Mouse (Mus musculus) intestine, postnatal 0 days (tissue): Measurements from ENCODE around the gene B3galt4. TPM values are rescaled to one million over a fixed set of nuclear protein-coding genes. Genes with fewer than 3 reads are reported as not detected.

Source experiments
- ATAC-seq: fragments of 200-750 bp; cut with Nextera tagmentation; 2 replicates; pipeline ENCODE4 v1.8.0; 2017; ENCODE audit warnings: mild to moderate bottlenecking, moderate TSS enrichment, moderate library complexity
- H3K27ac ChIP-seq: fragments of 300-500 bp; sonication (generic); 2 replicates; pipeline ENCODE4 v1.5.1; 2014; ENCODE audit warnings: mild to moderate bottlenecking, low read depth, low read length, moderate library complexity
- H3K27me3 ChIP-seq: fragments of 300-500 bp; sonication (generic); replicated peaks from 2 replicates; pipeline ENCODE4 v1.6.1; 2014; ENCODE audit warnings: low read length, mixed read lengths; ENCODE audit not compliant: control insufficient read depth, insufficient read depth
- H3K36me3 ChIP-seq: fragments of 300-500 bp; sonication (generic); 2 replicates; pipeline ENCODE4 v1.6.1; 2014; ENCODE audit warnings: mild to moderate bottlenecking, moderate library complexity; ENCODE audit not compliant: control insufficient read depth, insufficient read depth
- H3K4me1 ChIP-seq: fragments of 300-500 bp; sonication (generic); replicated peaks from 2 replicates; pipeline ENCODE4 v1.6.1; 2014; ENCODE audit warnings: antibody characterized with exemption, low read length, mixed read lengths; ENCODE audit not compliant: control insufficient read depth, insufficient read depth
- H3K4me2 ChIP-seq: fragments of 300-500 bp; sonication (generic); replicated peaks from 2 replicates; pipeline ENCODE4 v1.6.1; 2014; ENCODE audit warnings: low read depth, mild to moderate bottlenecking, moderate library complexity
- H3K4me3 ChIP-seq: fragments of 300-500 bp; sonication (generic); 2 replicates; pipeline ENCODE4 v1.5.1; 2014; ENCODE audit warnings: low read depth, low read length
- H3K9ac ChIP-seq: fragments of 300-500 bp; sonication (generic); 2 replicates; pipeline ENCODE4 v1.6.1; 2014; ENCODE audit warnings: mild to moderate bottlenecking, low read depth, low read length
- H3K9me3 ChIP-seq: fragments of 300-500 bp; sonication (generic); 2 replicates; pipeline ENCODE4 v1.6.1; 2016; ENCODE audit warnings: mixed run types; ENCODE audit not compliant: control insufficient read depth
- CTCF ChIP-seq: sonication (generic); IDR thresholded peaks from 2 replicates; pipeline ENCODE4 v1.5.1; 2016; ENCODE audit warnings: low read depth, mild to moderate bottlenecking, control low read depth, antibody characterized with exemption, moderate library complexity
- WGBS: fragments of 180-500 bp; shearing (Covaris S2); extraction: QIAGEN DNeasy Blood & Tissue Kit; methylation state at CpG from one replicate; pipeline ENCODE4 v1.1.7; 2014; 5-methylcytosine and 5-hydroxymethylcytosine counted together
- polyA plus RNA-seq: library from polyadenylated mRNA; unstranded; fragments of >200 nt; fragmentation: Nextera tagmentation; extraction: Ambion mirVana; gene quantifications from 2 replicates; pipeline ENCODE4 v1.2.1, GENCODE M21; 2015

B3galt4 gene
- polyA plus RNA-seq, 1 experiment from 2014 or later = 15.0 TPM

DNA sequence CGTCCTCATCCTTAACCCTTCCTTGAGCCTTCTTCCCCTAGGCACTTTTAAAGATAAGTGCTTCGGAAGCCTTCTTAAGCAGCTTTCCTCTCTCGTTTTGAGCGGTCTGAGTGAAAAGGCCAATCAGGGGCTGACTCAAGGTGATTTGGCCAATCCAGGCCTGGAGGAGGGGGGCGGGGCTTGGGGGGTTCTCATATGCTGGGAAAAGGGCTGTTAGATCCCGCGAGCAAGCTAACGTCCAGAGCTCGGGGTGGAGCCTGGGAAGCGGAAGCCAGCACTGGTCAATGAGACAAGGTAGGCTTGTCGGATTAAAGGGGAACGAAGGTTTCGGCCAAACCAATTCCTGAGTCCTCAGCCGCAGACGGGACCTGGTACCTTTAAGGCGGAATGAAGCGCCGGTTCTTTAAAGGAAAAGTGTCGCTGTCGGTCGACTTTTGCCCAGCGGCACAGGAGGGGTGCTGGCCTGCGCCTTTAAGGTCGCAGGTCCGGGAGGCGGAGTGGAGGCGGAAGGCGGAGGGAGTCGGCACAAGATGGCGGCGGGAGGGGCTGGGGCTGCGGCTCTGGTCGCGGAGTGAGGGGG, 35.5 kb downstream of the B3galt4 start, which contains the start of the genes Tapbp and Zbtb22:
Gene Tapbp (plus strand): TSS at position 229 of the 580 bp plus-strand sequence.
Gene Zbtb22 (plus strand): TSS at position 234 of the 580 bp plus-strand sequence.
- Histone ChIP-seq H3K4me2 (peak within 1 kb of the TSS; percentile 79), H3K4me3 (peak within 1 kb of the TSS; percentile 67), H3K27ac (peak within 1 kb of the TSS; percentile 86), H3K27me3 (no peaks in the 10 kb centered on the region), H3K4me1 (no peaks in the 10 kb centered on the region; the same call in 1 of the 2 replicates), H3K9me3 (no peaks in the 10 kb centered on the region), H3K36me3 (peaks cover 53% of the 10 kb centered on the region), H3K9ac (peak within 1 kb of the TSS; percentile 64)
- TF ChIP-seq CTCF = no peak
- peak; percentile 91 for ATAC-seq
- under 1% methylated on average over 31 of the region's 34 CpGs for WGBS

DNA sequence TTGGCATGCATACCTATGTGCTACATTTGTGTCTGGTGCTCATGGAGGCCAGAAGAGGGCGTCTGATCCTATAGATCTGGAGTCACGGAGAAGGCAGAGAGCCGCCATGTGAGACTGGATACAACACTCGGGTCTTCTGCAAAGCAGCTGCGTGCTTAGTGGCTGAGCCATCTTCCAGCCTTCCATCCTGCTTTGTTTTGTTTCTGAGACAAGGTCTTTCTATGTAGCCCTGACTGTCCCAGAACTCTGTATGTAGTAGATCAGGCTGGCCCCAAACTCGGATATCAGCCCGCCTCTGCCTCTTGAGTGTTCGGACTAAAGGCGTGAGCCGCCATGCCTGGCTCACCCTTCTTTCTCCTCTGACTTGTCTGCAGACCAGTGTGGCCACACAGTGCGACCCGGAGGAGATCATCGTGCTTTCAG, 36.3 kb downstream of the B3galt4 start:
- Histone ChIP-seq H3K9me3 (no peaks in the 10 kb centered on the region), H3K4me3 (peak overlapping the region; percentile 67; the same call in 1 of the 2 replicates), H3K9ac (no peak overlapping the region), H3K36me3 (peaks cover 53% of the 10 kb centered on the region), H3K27me3 (no peaks in the 10 kb centered on the region), H3K27ac (no peak overlapping the region), H3K4me1 (peaks cover 4% of the 10 kb centered on the region; the same call in 1 of the 2 replicates), H3K4me2 (peak overlapping the region; percentile 79)
- 69% methylated on average over 13 of the region's 13 CpGs for WGBS
- ATAC-seq = no peak
- TF ChIP-seq CTCF = peak; percentile 45

GRCm38 (mm10) chr17:33913905-33914304, 37.4 kb downstream of the B3galt4 start:
- H3K27me3 ChIP-seq = no peaks in the 10 kb centered on the region
- H3K9me3 ChIP-seq = no peaks in the 10 kb centered on the region
- no peak overlapping the region for H3K4me2 ChIP-seq
- H3K4me3 ChIP-seq = no peak overlapping the region
- H3K9ac ChIP-seq = no peak overlapping the region
- peaks cover 53% of the 10 kb centered on the region for H3K36me3 ChIP-seq
- ATAC-seq = no peak
- H3K27ac ChIP-seq = 0 out of 2 replicates have a peak overlapping the region, but pooled peaks have one; percentile 21
- WGBS = 94% methylated on average over 8 of the region's 8 CpGs
- peaks cover 4% of the 10 kb centered on the region; the same call in 1 of the 2 replicates for H3K4me1 ChIP-seq
- no peak for TF ChIP-seq CTCF

DNA sequence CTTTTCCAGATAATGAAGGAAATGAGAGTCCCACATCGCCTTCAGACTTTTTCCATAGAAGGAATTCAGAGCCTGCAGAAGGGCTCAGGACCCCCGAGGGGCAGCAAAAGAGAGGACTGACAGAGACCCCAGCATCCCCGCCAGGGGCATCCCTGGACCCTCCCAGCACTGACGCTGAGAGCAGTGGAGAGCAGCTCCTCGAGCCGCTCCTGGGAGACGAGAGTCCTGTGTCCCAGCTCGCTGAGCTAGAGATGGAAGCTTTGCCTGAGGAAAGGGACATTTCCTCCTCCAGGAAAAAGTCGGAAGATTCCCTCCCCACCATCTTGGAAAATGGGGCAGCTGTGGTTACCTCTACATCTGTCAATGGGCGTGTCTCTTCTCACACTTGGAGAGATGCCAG, 38.0 kb downstream of the B3galt4 start:
- Histone ChIP-seq H3K9me3 (no peaks in the 10 kb centered on the region), H3K36me3 (peaks cover 53% of the 10 kb centered on the region), H3K9ac (no peak overlapping the region), H3K27ac (0 out of 2 replicates have a peak overlapping the region, but pooled peaks have one; percentile 21), H3K4me3 (no peak overlapping the region), H3K4me1 (peaks cover 4% of the 10 kb centered on the region; the same call in 1 of the 2 replicates), H3K27me3 (no peaks in the 10 kb centered on the region), H3K4me2 (no peak overlapping the region)
- ATAC-seq = no peak
- WGBS = 89% methylated on average over 10 of the region's 10 CpGs
- TF ChIP-seq CTCF = no peak

DNA sequence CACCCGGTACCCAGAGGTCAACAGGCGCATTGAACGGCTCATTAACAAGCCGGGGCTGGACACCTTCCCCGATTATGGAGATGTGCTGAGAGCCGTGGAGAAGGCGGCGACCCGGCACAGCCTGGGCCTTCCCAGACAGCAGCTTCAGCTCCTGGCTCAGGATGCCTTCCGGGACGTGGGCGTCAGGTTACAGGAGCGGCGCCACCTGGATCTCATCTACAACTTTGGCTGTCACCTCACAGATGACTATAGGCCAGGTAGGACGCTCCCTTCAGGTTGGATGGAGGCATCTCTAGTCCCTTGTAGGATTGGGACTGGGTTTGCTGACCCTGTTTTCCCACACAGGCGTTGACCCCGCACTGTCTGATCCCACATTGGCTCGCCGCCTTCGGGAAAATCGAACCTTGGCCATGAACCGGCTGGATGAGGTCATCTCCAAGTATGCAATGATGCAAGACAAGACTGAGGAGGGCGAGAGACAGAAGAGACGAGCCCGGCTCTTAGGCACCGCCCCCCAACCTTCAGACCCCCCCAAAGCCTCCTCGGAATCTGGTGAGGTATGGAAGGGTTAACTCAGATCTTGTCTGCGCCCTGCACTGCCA, 39.4 kb downstream of the B3galt4 start:
- Histone ChIP-seq H3K27ac (no peak overlapping the region), H3K4me3 (no peak overlapping the region), H3K9me3 (no peaks in the 10 kb centered on the region), H3K36me3 (peaks cover 43% of the 10 kb centered on the region), H3K4me2 (no peak overlapping the region), H3K4me1 (peaks cover 4% of the 10 kb centered on the region; the same call in 1 of the 2 replicates), H3K9ac (no peak overlapping the region), H3K27me3 (no peaks in the 10 kb centered on the region)
- no peak for TF ChIP-seq CTCF
- no peak for ATAC-seq
- 89% methylated on average over 28 of the region's 28 CpGs for WGBS

GRCm38 (mm10) chr17:33911052-33911812, 40.1 kb downstream of the B3galt4 start:
- WGBS = 92% methylated on average over 31 of the region's 31 CpGs
- H3K27me3 ChIP-seq = no peaks in the 10 kb centered on the region
- H3K9ac ChIP-seq = no peak overlapping the region
- H3K27ac ChIP-seq = no peak overlapping the region
- no peaks in the 10 kb centered on the region for H3K9me3 ChIP-seq
- H3K4me3 ChIP-seq = no peak overlapping the region
- no peak overlapping the region for H3K4me2 ChIP-seq
- H3K36me3 ChIP-seq = peaks cover 42% of the 10 kb centered on the region
- H3K4me1 ChIP-seq = 0 out of 2 replicates have a peak, but pooled peaks cover 4% of the 10 kb centered on the region
- no peak for TF ChIP-seq CTCF
- ATAC-seq = no peak
